In the genomic region with DNA sequence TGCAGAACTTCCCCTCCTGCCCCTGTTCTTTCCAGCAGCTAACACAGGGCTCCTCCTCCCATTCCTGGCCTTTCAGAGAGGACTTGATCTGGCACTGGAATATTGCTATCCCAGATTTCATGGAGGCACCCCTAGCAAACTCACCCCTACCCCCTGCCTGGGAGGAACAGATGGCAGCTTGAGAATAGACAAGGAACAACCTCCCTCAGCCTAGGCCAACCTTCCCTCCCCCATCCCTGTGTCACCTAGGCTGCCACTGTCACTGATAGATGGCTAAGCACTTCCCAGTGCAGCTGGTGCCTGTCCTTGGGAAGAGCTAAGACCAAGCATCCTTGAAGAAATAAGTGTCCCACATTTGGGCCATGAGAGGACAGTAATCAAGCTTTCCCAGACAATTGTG, we compare ENCODE assay signal across 13 mouse cellular contexts. TPM values are rescaled to one million over a fixed set of nuclear protein-coding genes. Genes with fewer than 3 reads are reported as not detected.
A peak's percentile ranks its signal among the peaks of the same experiment; 100 is the strongest.
DNase-seq lines count a peak whose midpoint lies in the region; ATAC-seq lines count a peak whose summit lies in the region.
"Had no signal": no experiment of that assay in that cellular context is flagged by ENCODE, and none has a peak within 500 bp of the region (broad histone marks: within the 10 kb centered on the region; RNA-seq: fewer than 3 reads in every experiment).

No protein-coding gene starts in this region.

- peak; percentile 89 for DNase-seq in cerebellum, adult 8-10 months
- peak; percentile 23 for DNase-seq in hindbrain, embryonic 10.5 days (ENCODE audit: low spot score)
- DNase-seq in retina, embryonic 14.5 days (ENCODE audit: low spot score): peak; percentile 28
- no peak for DNase-seq in natural killer cell, adult 2 months (ENCODE audit: low spot score in 2 of 2)
- no peak for DNase-seq in limb, embryonic 10.5 days (ENCODE audit: low spot score)
- DNase-seq: heart, adult 2 months; heart, postnatal 36 days; kidney, adult 2 months; lung, postnatal 14 days had no signal

- H3K36me3 ChIP-seq in forebrain, embryonic 15.5 days: no peaks in the 10 kb centered on the region
- H3K36me3 ChIP-seq in forebrain, embryonic 16.5 days (ENCODE audit: control insufficient read depth, insufficient read depth): no peaks in the 10 kb centered on the region
- H3K36me3 ChIP-seq in hindbrain, embryonic 10.5 days: no peaks in the 10 kb centered on the region
- no peaks in the 10 kb centered on the region for H3K36me3 ChIP-seq in intestine, embryonic 16.5 days (ENCODE audit: control insufficient read depth, insufficient read depth, low read length)
- no peaks in the 10 kb centered on the region for H3K36me3 ChIP-seq in limb, embryonic 10.5 days
- H3K36me3 ChIP-seq: liver, embryonic 12.5 days had no signal

- H3K27me3 ChIP-seq in forebrain, embryonic 15.5 days: no peaks in the 10 kb centered on the region
- H3K27me3 ChIP-seq in forebrain, embryonic 16.5 days (replicated peaks; ENCODE audit: control insufficient read depth, insufficient read depth, low read length): no peaks in the 10 kb centered on the region
- no peaks in the 10 kb centered on the region for H3K27me3 ChIP-seq in hindbrain, embryonic 10.5 days (ENCODE audit: insufficient read depth, poor library complexity, severe bottlenecking)
- no peaks in the 10 kb centered on the region for H3K27me3 ChIP-seq in intestine, embryonic 16.5 days (replicated peaks; ENCODE audit: control insufficient read depth, insufficient read depth, low read length)
- no peaks in the 10 kb centered on the region for H3K27me3 ChIP-seq in limb, embryonic 10.5 days (ENCODE audit: low read depth, poor library complexity, severe bottlenecking)
- H3K27me3 ChIP-seq: liver, embryonic 12.5 days had no signal

- no peaks in the 10 kb centered on the region for H3K4me1 ChIP-seq in forebrain, embryonic 15.5 days
- H3K4me1 ChIP-seq in forebrain, embryonic 16.5 days (replicated peaks; ENCODE audit: control insufficient read depth, insufficient read depth, low read length): no peaks in the 10 kb centered on the region
- H3K4me1 ChIP-seq in hindbrain, embryonic 10.5 days (replicated peaks): peaks cover 5% of the 10 kb centered on the region; the same call in 1 of the 2 replicates
- H3K4me1 ChIP-seq in intestine, embryonic 16.5 days (ENCODE audit: control insufficient read depth, insufficient read depth, low read length): no peaks in the 10 kb centered on the region
- no peaks in the 10 kb centered on the region for H3K4me1 ChIP-seq in limb, embryonic 10.5 days
- H3K4me1 ChIP-seq: liver, embryonic 12.5 days had no signal

- peak; percentile 61 for ATAC-seq in forebrain, embryonic 15.5 days (replicated peaks)
- no peak for ATAC-seq in forebrain, embryonic 16.5 days
- ATAC-seq in intestine, embryonic 16.5 days: no peak
- ATAC-seq: liver, embryonic 12.5 days had no signal

- no peak overlapping the region for H3K9ac ChIP-seq in forebrain, embryonic 15.5 days (replicated peaks)
- no peak overlapping the region for H3K9ac ChIP-seq in forebrain, embryonic 16.5 days (replicated peaks; ENCODE audit: low read depth, low read length)
- H3K9ac ChIP-seq in intestine, embryonic 16.5 days (ENCODE audit: low read depth, low read length): no peak overlapping the region
- H3K9ac ChIP-seq: liver, embryonic 12.5 days had no signal

- no peak overlapping the region for H3K27ac ChIP-seq in forebrain, embryonic 15.5 days (replicated peaks)
- no peak overlapping the region for H3K27ac ChIP-seq in forebrain, embryonic 16.5 days (ENCODE audit: low read length)
- H3K27ac ChIP-seq in hindbrain, embryonic 10.5 days: 0 out of 2 replicates have a peak overlapping the region, but pooled peaks have one; percentile 29
- H3K27ac ChIP-seq in intestine, embryonic 16.5 days (ENCODE audit: low read length): no peak overlapping the region
- H3K27ac ChIP-seq in limb, embryonic 10.5 days: no peak overlapping the region
- H3K27ac ChIP-seq: heart, adult 2 months; liver, embryonic 12.5 days had no signal

- H3K4me3 ChIP-seq in forebrain, embryonic 15.5 days: no peak overlapping the region
- no peak overlapping the region for H3K4me3 ChIP-seq in forebrain, embryonic 16.5 days (replicated peaks; ENCODE audit: low read length)
- H3K4me3 ChIP-seq in hindbrain, embryonic 10.5 days: no peak overlapping the region
- H3K4me3 ChIP-seq in intestine, embryonic 16.5 days (ENCODE audit: low read length): no peak overlapping the region
- H3K4me3 ChIP-seq in limb, embryonic 10.5 days: no peak overlapping the region
- H3K4me3 ChIP-seq: heart, adult 2 months; liver, embryonic 12.5 days had no signal

- no peaks in the 10 kb centered on the region for H3K9me3 ChIP-seq in forebrain, embryonic 15.5 days
- H3K9me3 ChIP-seq in forebrain, embryonic 16.5 days (ENCODE audit: control insufficient read depth, low read length): no peaks in the 10 kb centered on the region
- H3K9me3 ChIP-seq in hindbrain, embryonic 10.5 days: no peaks in the 10 kb centered on the region
- H3K9me3 ChIP-seq in intestine, embryonic 16.5 days (ENCODE audit: control insufficient read depth, low read length): no peaks in the 10 kb centered on the region
- no peaks in the 10 kb centered on the region for H3K9me3 ChIP-seq in limb, embryonic 10.5 days (replicated peaks)
- H3K9me3 ChIP-seq: liver, embryonic 12.5 days had no signal

- H3K4me2 ChIP-seq in forebrain, embryonic 15.5 days (replicated peaks): no peak overlapping the region
- H3K4me2 ChIP-seq in forebrain, embryonic 16.5 days (ENCODE audit: low read length): no peak overlapping the region
- H3K4me2 ChIP-seq in intestine, embryonic 16.5 days (ENCODE audit: low read depth, low read length): no peak overlapping the region
- H3K4me2 ChIP-seq: liver, embryonic 12.5 days had no signal

RNA-seq across cellular contexts. Expression of gene Manea, which starts 55.5 kb away (rescaled TPM):
- polyA plus RNA-seq in forebrain, embryonic 15.5 days (2015; fragmentation: Nextera tagmentation; extraction: Ambion mirVana): 13.2 and 14.1 TPM in 2 replicates
- polyA plus RNA-seq in forebrain, embryonic 16.5 days (2015; fragmentation: Nextera tagmentation; extraction: Ambion mirVana): 15.1 and 17.7 TPM in 2 replicates
- 17.8 and 19.9 TPM in 2 replicates for polyA plus RNA-seq in hindbrain, embryonic 10.5 days (2016; fragmentation: Nextera tagmentation; extraction: Ambion mirVana)
- 8.8 TPM in 2 replicates for polyA plus RNA-seq in intestine, embryonic 16.5 days (2015; fragmentation: Nextera tagmentation; extraction: Ambion mirVana)
- 18.2 and 20.8 TPM in 2 replicates for polyA plus RNA-seq in limb, embryonic 10.5 days (2016; fragmentation: Nextera tagmentation; extraction: Ambion mirVana)

Comparison
In these comparisons a context has a peak if more than half of its experiments do, and no peak if none do; other contexts are left out.
1. DNase-seq: peak in cerebellum, adult 8-10 months (single experiment), hindbrain, embryonic 10.5 days (single experiment) and retina, embryonic 14.5 days (single experiment); none in natural killer cell, adult 2 months (0 of 2) and limb, embryonic 10.5 days (single experiment).